Mouse (Mus musculus) liver, embryonic 14.5 days (tissue): ENCODE measurements around the gene Pck2.

ENCODE experiments used
- CTCF ChIP-seq: IDR thresholded peaks from 2 replicates; pipeline ENCODE4 v1.5.1; 2016; ENCODE audit warnings: antibody characterized with exemption, low read depth, control low read depth
- EP300 ChIP-seq: IDR thresholded peaks from 2 replicates; pipeline ENCODE4 v1.6.1; 2016; ENCODE audit warnings: antibody characterized with exemption, low read depth

DNA sequence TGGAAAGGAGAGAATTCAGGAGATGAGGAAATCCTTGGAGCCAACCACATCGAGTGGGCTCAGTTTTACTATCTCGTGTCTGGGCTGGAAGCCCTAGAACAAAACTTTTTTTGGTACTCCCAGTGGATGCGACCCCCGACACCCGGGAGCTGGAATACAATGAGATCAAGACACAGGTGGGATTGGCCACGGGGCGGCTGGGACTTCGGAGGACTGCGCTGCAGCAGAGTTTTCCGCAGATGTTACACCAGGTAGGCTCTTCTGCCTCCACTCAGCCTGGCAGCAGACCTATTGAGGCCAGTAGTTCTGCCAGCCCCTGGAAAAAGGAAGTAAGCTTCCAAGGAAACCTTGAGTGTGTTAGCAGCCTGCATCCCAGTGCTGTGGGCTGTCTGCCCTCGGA lies 23.2 kb downstream of the Pck2 start:
- TF ChIP-seq CTCF = no peak
- TF ChIP-seq EP300 = no peak
